In genomic region chr10:56422518-56422917, GRCm38 (mm10) we compare ENCODE assay signal across 28 mouse cellular contexts. TPM values are rescaled to one million over a fixed set of nuclear protein-coding genes. Genes with fewer than 3 reads are reported as not detected.
"Had no signal": no experiment of that assay in that cellular context is flagged by ENCODE, and none has a peak within 500 bp of the region (broad histone marks: within the 10 kb centered on the region; RNA-seq: fewer than 3 reads in every experiment).

No protein-coding gene starts in this region.

- H3K27me3 ChIP-seq: embryonic facial prominence, embryonic 12.5 days; embryonic facial prominence, embryonic 13.5 days; embryonic facial prominence, embryonic 15.5 days; forebrain, embryonic 12.5 days; forebrain, embryonic 13.5 days; forebrain, embryonic 15.5 days had no signal

- H3K9ac ChIP-seq: embryonic facial prominence, embryonic 12.5 days; embryonic facial prominence, embryonic 13.5 days; embryonic facial prominence, embryonic 15.5 days; forebrain, embryonic 12.5 days; forebrain, embryonic 13.5 days; forebrain, embryonic 15.5 days; forebrain, postnatal 0 days had no signal

- DNase-seq: cerebellum, adult 2 months; cerebellum, adult 8-10 months; cerebellum, adult 9-10 months; cerebellum, adult 9-11 months; cerebellum, postnatal 10 days; cerebellum, postnatal 14 days; cerebellum, postnatal 25 days; cerebellum, postnatal 36 days; embryo, embryonic 11 days; forebrain, postnatal 0 days; gastrocnemius, postnatal 10 days; gastrocnemius, postnatal 14 days; gastrocnemius, postnatal 25 days; gastrocnemius, postnatal 36 days; heart, adult 11 months; heart, adult 18-20 months; heart, adult 2 months had no signal

- H3K4me3 ChIP-seq: embryonic facial prominence, embryonic 10.5 days; embryonic facial prominence, embryonic 12.5 days; embryonic facial prominence, embryonic 13.5 days; embryonic facial prominence, embryonic 15.5 days; erythroblast, embryonic 14.5 days; forebrain, embryonic 10.5 days; forebrain, embryonic 12.5 days; forebrain, embryonic 13.5 days; forebrain, embryonic 15.5 days; heart, adult 2 months had no signal

- H3K4me2 ChIP-seq: embryonic facial prominence, embryonic 12.5 days; embryonic facial prominence, embryonic 13.5 days; embryonic facial prominence, embryonic 15.5 days; forebrain, embryonic 12.5 days; forebrain, embryonic 13.5 days; forebrain, embryonic 15.5 days had no signal

- H3K27ac ChIP-seq: embryonic facial prominence, embryonic 10.5 days; embryonic facial prominence, embryonic 12.5 days; embryonic facial prominence, embryonic 13.5 days; embryonic facial prominence, embryonic 15.5 days; forebrain, embryonic 10.5 days; forebrain, embryonic 12.5 days; forebrain, embryonic 13.5 days; forebrain, embryonic 15.5 days; heart, adult 2 months had no signal

- H3K9me3 ChIP-seq: embryonic facial prominence, embryonic 10.5 days; embryonic facial prominence, embryonic 12.5 days; embryonic facial prominence, embryonic 13.5 days; embryonic facial prominence, embryonic 15.5 days; forebrain, embryonic 10.5 days; forebrain, embryonic 12.5 days; forebrain, embryonic 13.5 days; forebrain, embryonic 15.5 days had no signal

- H3K36me3 ChIP-seq: embryonic facial prominence, embryonic 10.5 days; embryonic facial prominence, embryonic 12.5 days; embryonic facial prominence, embryonic 13.5 days; embryonic facial prominence, embryonic 15.5 days; forebrain, embryonic 10.5 days; forebrain, embryonic 12.5 days; forebrain, embryonic 15.5 days had no signal

- ATAC-seq: forebrain, embryonic 13.5 days; forebrain, embryonic 14.5 days; forebrain, embryonic 15.5 days; forebrain, embryonic 16.5 days; forebrain, postnatal 0 days had no signal

- H3K4me1 ChIP-seq: embryonic facial prominence, embryonic 15.5 days; forebrain, embryonic 12.5 days; forebrain, embryonic 13.5 days; forebrain, embryonic 15.5 days had no signal

RNA-seq across cellular contexts. Expression of gene Gja1, which starts 45.4 kb away (rescaled TPM):
- polyA plus RNA-seq: erythroblast, embryonic 14.5 days had no signal
